Mouse (Mus musculus) embryonic fibroblast, embryonic 13.5 days (primary cell): ENCODE measurements around the gene Degs1.

Source experiments
- CTCF ChIP-seq: IDR thresholded peaks from 2 replicates; pipeline ENCODE4 v1.5.1; 2011; ENCODE audit warnings: mild to moderate bottlenecking, control low read depth, low read length, moderate library complexity, borderline replicate concordance; ENCODE audit not compliant: insufficient read depth
- POLR2A ChIP-seq: IDR thresholded peaks from 2 replicates; pipeline ENCODE4 v1.6.1; 2011; ENCODE audit warnings: low read depth, mild to moderate bottlenecking, control low read depth, low read length, moderate library complexity

DNA sequence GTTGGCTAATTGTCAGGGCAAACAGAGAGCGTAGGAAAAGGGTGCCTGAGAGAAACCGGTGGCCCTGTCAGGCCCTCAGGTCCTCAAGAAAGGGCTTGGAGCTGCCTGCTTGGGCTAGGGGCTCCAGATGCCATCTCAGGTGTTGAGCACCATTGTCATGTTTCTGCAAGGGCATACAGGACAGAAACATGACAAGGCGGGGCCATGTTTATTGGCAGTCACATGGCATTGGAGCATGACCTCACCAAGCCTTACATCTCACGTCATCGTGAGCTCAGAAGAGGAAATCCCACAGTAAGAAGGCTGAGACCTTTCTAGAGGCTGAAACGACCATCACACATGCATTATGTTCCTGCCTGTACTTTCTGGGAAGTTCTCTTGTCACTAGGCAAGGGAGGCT lies 13.5 kb upstream of the Degs1 start:
- TF ChIP-seq CTCF, result no peak
- no peak for TF ChIP-seq POLR2A
